Comparison of ENCODE assay signal across 8 mouse cellular contexts in genomic region chr13:24686705-24687665, GRCm38 (mm10). TPM values are rescaled to one million over a fixed set of nuclear protein-coding genes. Genes with fewer than 3 reads are reported as not detected.
DNase-seq lines count a peak whose midpoint lies in the region; ATAC-seq lines count a peak whose summit lies in the region.

No protein-coding gene starts in this region.

- 0 out of 2 replicates have a peak overlapping the region, but pooled peaks have one; percentile 2 for H3K9ac ChIP-seq in hindbrain, embryonic 15.5 days

- peak overlapping the region; percentile 72 for H3K27ac ChIP-seq in hindbrain, embryonic 15.5 days (replicated peaks)

- no peak overlapping the region for H3K4me3 ChIP-seq in hindbrain, embryonic 15.5 days

- no peaks in the 10 kb centered on the region for H3K9me3 ChIP-seq in hindbrain, embryonic 15.5 days

- H3K4me1 ChIP-seq in hindbrain, embryonic 15.5 days (replicated peaks), result peaks cover 7% of the 10 kb centered on the region

- H3K27me3 ChIP-seq in hindbrain, embryonic 15.5 days, result no peaks in the 10 kb centered on the region

- peak; percentile 45 for DNase-seq in WW6 (ENCODE audit: low read depth, low spot score)
- peak; percentile 90 to 91 for DNase-seq in cerebellum, postnatal 14 days
- peak; percentile 73 to 81 for DNase-seq in frontal cortex, postnatal 25 days (ENCODE audit: low spot score in 2 of 2)
- peak; percentile 49 for DNase-seq in left cerebral cortex, adult 11 months (ENCODE audit: low spot score)
- DNase-seq in lung, postnatal 4 days, result peak; percentile 49 to 81
- DNase-seq in retina, postnatal 7 days (ENCODE audit: low read depth, low spot score), result peak; percentile 83
- peak; percentile 29 for DNase-seq in urinary bladder, postnatal 10 days (ENCODE audit: low spot score)

- peak; percentile 92 for ATAC-seq in hindbrain, embryonic 15.5 days (ENCODE audit: low FRiP score, low read depth)

- peak overlapping the region; percentile 36 for H3K4me2 ChIP-seq in hindbrain, embryonic 15.5 days

- WGBS in hindbrain, embryonic 15.5 days, result 32% methylated on average over 15 of the region's 15 CpGs

- peaks cover 8% of the 10 kb centered on the region for H3K36me3 ChIP-seq in hindbrain, embryonic 15.5 days

RNA-seq across cellular contexts. Expression of gene Armh2, which starts 54.0 kb away (rescaled TPM):
- not detected in 2 replicates for polyA plus RNA-seq in hindbrain, embryonic 15.5 days (2015; fragmentation: Nextera tagmentation; extraction: Ambion mirVana)

Comparison
In these comparisons a context has a peak if more than half of its experiments do, and no peak if none do; other contexts are left out.
1. DNase-seq: peak in every context shown above with its lines; median percentile 90 in cerebellum, postnatal 14 days; 83 in retina, postnatal 7 days; 77 in frontal cortex, postnatal 25 days; 65 in lung, postnatal 4 days; 49 in left cerebral cortex, adult 11 months; 45 in WW6; 29 in urinary bladder, postnatal 10 days.